In genomic region chr9:44832356-44832755, GRCm38 (mm10) we compare ENCODE assay signal across 16 mouse cellular contexts. TPM values are rescaled to one million over a fixed set of nuclear protein-coding genes. Genes with fewer than 3 reads are reported as not detected.
DNase-seq lines count a peak whose midpoint lies in the region; ATAC-seq lines count a peak whose summit lies in the region.
"Had no signal": no experiment of that assay in that cellular context is flagged by ENCODE, and none has a peak within 500 bp of the region (broad histone marks: within the 10 kb centered on the region; RNA-seq: fewer than 3 reads in every experiment).

No protein-coding gene starts in this region.

- no peaks in the 10 kb centered on the region for H3K9me3 ChIP-seq in kidney, embryonic 14.5 days (ENCODE audit: control insufficient read depth, low read length)
- no peaks in the 10 kb centered on the region for H3K9me3 ChIP-seq in heart, embryonic 10.5 days
- H3K9me3 ChIP-seq: forebrain, embryonic 12.5 days; liver, embryonic 13.5 days; midbrain, embryonic 10.5 days had no signal

- no peaks in the 10 kb centered on the region for H3K4me1 ChIP-seq in kidney, embryonic 14.5 days (ENCODE audit: control insufficient read depth, insufficient read depth, low read length)
- no peaks in the 10 kb centered on the region for H3K4me1 ChIP-seq in heart, embryonic 10.5 days
- H3K4me1 ChIP-seq: forebrain, embryonic 12.5 days; liver, embryonic 13.5 days; midbrain, embryonic 10.5 days had no signal

- H3K36me3 ChIP-seq in kidney, embryonic 14.5 days (ENCODE audit: control insufficient read depth, insufficient read depth, low read length), result peaks cover 81% of the 10 kb centered on the region
- H3K36me3 ChIP-seq in heart, embryonic 10.5 days, result peaks cover 93% of the 10 kb centered on the region

- no peak overlapping the region for H3K4me3 ChIP-seq in kidney, embryonic 14.5 days (ENCODE audit: low read length)
- no peak overlapping the region for H3K4me3 ChIP-seq in heart, embryonic 10.5 days
- H3K4me3 ChIP-seq: forebrain, embryonic 12.5 days; left cerebral cortex, adult 2 months; liver, embryonic 13.5 days; midbrain, embryonic 10.5 days had no signal

- peak; percentile 40 to 45 for DNase-seq in cerebellum, adult 18-20 months
- peak; percentile 33 to 60 for DNase-seq in kidney, adult 8-10 months
- peak; percentile 25 for DNase-seq in Muller cell, postnatal 12 days (ENCODE audit: inconsistent ontology term)
- peak; percentile 36 to 45 for DNase-seq in kidney, postnatal 4 days
- no peak for DNase-seq in frontal cortex, postnatal 36 days (ENCODE audit: low spot score in 2 of 2)
- DNase-seq in heart, embryonic 10.5 days (ENCODE audit: low spot score), result no peak
- DNase-seq: liver, embryonic 13.5 days had no signal

- no peaks in the 10 kb centered on the region for H3K27me3 ChIP-seq in kidney, embryonic 14.5 days (ENCODE audit: control insufficient read depth, insufficient read depth, low read length)
- H3K27me3 ChIP-seq in heart, embryonic 10.5 days (ENCODE audit: insufficient read depth, poor library complexity, severe bottlenecking), result no peaks in the 10 kb centered on the region
- H3K27me3 ChIP-seq: forebrain, embryonic 12.5 days; liver, embryonic 13.5 days had no signal

- H3K4me2 ChIP-seq in kidney, embryonic 14.5 days (replicated peaks; ENCODE audit: low read depth, low read length), result no peak overlapping the region
- H3K4me2 ChIP-seq: forebrain, embryonic 12.5 days; liver, embryonic 13.5 days had no signal

- H3K27ac ChIP-seq in kidney, embryonic 14.5 days (ENCODE audit: low read depth, low read length), result no peak overlapping the region
- H3K27ac ChIP-seq in heart, embryonic 10.5 days, result no peak overlapping the region
- H3K27ac ChIP-seq: forebrain, embryonic 12.5 days; left cerebral cortex, adult 2 months; liver, embryonic 13.5 days; midbrain, embryonic 10.5 days had no signal

- H3K9ac ChIP-seq in kidney, embryonic 14.5 days (ENCODE audit: low read depth, low read length), result no peak overlapping the region
- H3K9ac ChIP-seq: forebrain, embryonic 12.5 days; liver, embryonic 13.5 days had no signal

- no peak for ATAC-seq in cerebellum, adult (ENCODE audit: insufficient number of reproducible peaks, low FRiP score, low TSS enrichment)
- ATAC-seq in kidney, embryonic 14.5 days (ENCODE audit: low FRiP score, low TSS enrichment), result no peak
- ATAC-seq: intestine, embryonic 16.5 days had no signal

- 86% methylated on average over 4 of the region's 4 CpGs for WGBS in kidney, embryonic 14.5 days
- 86% methylated on average over 4 of the region's 4 CpGs for WGBS in heart, embryonic 10.5 days

RNA-seq across cellular contexts. Expression of gene Ttc36, which starts 29.5 kb away (rescaled TPM):
- 22.5 and 31.0 TPM in 2 replicates for polyA plus RNA-seq in kidney, embryonic 14.5 days (2014; fragmentation: Nextera tagmentation; extraction: Ambion mirVana)
- polyA plus RNA-seq in heart, embryonic 10.5 days (2016; fragmentation: Nextera tagmentation; extraction: Ambion mirVana), result 0.50 TPM in 1 of 2 replicates, not detected in the other
- polyA plus RNA-seq: C2C12; embryonic facial prominence, embryonic 11.5 days; neural tube, embryonic 11.5 days had no signal

RNA-seq across cellular contexts. Expression of gene Tmem25, which starts 33.2 kb away (rescaled TPM):
- polyA plus RNA-seq in kidney, embryonic 14.5 days (2014; fragmentation: Nextera tagmentation; extraction: Ambion mirVana), result 8.1 and 10.8 TPM in 2 replicates
- polyA plus RNA-seq in heart, embryonic 10.5 days (2016; fragmentation: Nextera tagmentation; extraction: Ambion mirVana), result 1.7 and 1.8 TPM in 2 replicates

RNA-seq across cellular contexts. Expression of gene Kmt2a, which starts 48.7 kb away (rescaled TPM):
- 14.9 and 15.2 TPM in 2 replicates for polyA plus RNA-seq in kidney, embryonic 14.5 days (2014; fragmentation: Nextera tagmentation; extraction: Ambion mirVana)
- 7.4 and 10.5 TPM in 2 replicates for polyA plus RNA-seq in heart, embryonic 10.5 days (2016; fragmentation: Nextera tagmentation; extraction: Ambion mirVana)

Comparison
In these comparisons a context has a peak if more than half of its experiments do, and no peak if none do; other contexts are left out.
1. DNase-seq: peak in cerebellum, adult 18-20 months (2 of 2), kidney, adult 8-10 months (2 of 2), Muller cell, postnatal 12 days (single experiment) and kidney, postnatal 4 days (2 of 2); none in frontal cortex, postnatal 36 days (0 of 2) and heart, embryonic 10.5 days (single experiment).
2. RNA of gene Ttc36, which starts 29.5 kb away (polyA plus RNA-seq): 22.5 to 31.0 TPM in kidney, embryonic 14.5 days; 0.50 TPM in heart, embryonic 10.5 days; every median in the first group is over 10 times any median in the second.